Mouse (Mus musculus): ENCODE measurements around the gene Il21.

Gene Il21

GRCm38 (mm10) chr3:37257776-37258175 is 25.3 kb upstream of the Il21 start:
- H3K27me3 ChIP-seq (ENCODE audit: insufficient read depth, low read length), result no peaks in the 10 kb centered on the region
- no peak overlapping the region for H3K4me3 ChIP-seq (replicated peaks; ENCODE audit: low read length)
- no peaks in the 10 kb centered on the region for H3K36me3 ChIP-seq (ENCODE audit: insufficient read depth, low read length)
- TF ChIP-seq POU5F1 (IDR thresholded peaks at IDR 0.05; ENCODE audit: borderline replicate concordance, low read length), result no peak
- TF ChIP-seq CTCF (conservative IDR thresholded peaks at IDR 0.05; ENCODE audit: low read length), result no peak
- no peak for TF ChIP-seq NANOG (IDR thresholded peaks at IDR 0.05; ENCODE audit: borderline replicate concordance, low read length)
- no peaks in the 10 kb centered on the region for H3K4me1 ChIP-seq (replicated peaks; ENCODE audit: low read depth, low read length)
- no peaks in the 10 kb centered on the region for H3K9me3 ChIP-seq (ENCODE audit: low read length)

GRCm38 (mm10) chr3:37250967-37251366 is 18.5 kb upstream of the Il21 start:
- H3K9me3 ChIP-seq (ENCODE audit: low read length), result peaks cover 36% of the 10 kb centered on the region
- no peaks in the 10 kb centered on the region for H3K36me3 ChIP-seq (ENCODE audit: insufficient read depth, low read length)
- H3K4me3 ChIP-seq (replicated peaks; ENCODE audit: low read length), result no peak overlapping the region
- H3K4me1 ChIP-seq (replicated peaks; ENCODE audit: low read depth, low read length), result no peaks in the 10 kb centered on the region
- no peaks in the 10 kb centered on the region for H3K27me3 ChIP-seq (ENCODE audit: insufficient read depth, low read length)
- TF ChIP-seq POU5F1 (IDR thresholded peaks at IDR 0.05; ENCODE audit: borderline replicate concordance, low read length) (no peak), NANOG (IDR thresholded peaks at IDR 0.05; ENCODE audit: borderline replicate concordance, low read length) (no peak), CTCF (conservative IDR thresholded peaks at IDR 0.05; ENCODE audit: low read length) (no peak)

- no peaks in the 10 kb centered on the region for H3K4me1 ChIP-seq (replicated peaks; ENCODE audit: low read depth, low read length)
- H3K27me3 ChIP-seq (ENCODE audit: insufficient read depth, low read length), result no peaks in the 10 kb centered on the region
- no peak overlapping the region for H3K4me3 ChIP-seq (replicated peaks; ENCODE audit: low read length)
- H3K36me3 ChIP-seq (ENCODE audit: insufficient read depth, low read length), result no peaks in the 10 kb centered on the region
- peaks cover 7% of the 10 kb centered on the region; the same call in 1 of the 2 replicates for H3K9me3 ChIP-seq (ENCODE audit: low read length)
- TF ChIP-seq CTCF (conservative IDR thresholded peaks at IDR 0.05; ENCODE audit: low read length) (no peak), POU5F1 (IDR thresholded peaks at IDR 0.05; ENCODE audit: borderline replicate concordance, low read length) (no peak), NANOG (IDR thresholded peaks at IDR 0.05; ENCODE audit: borderline replicate concordance, low read length) (no peak)
Measured at GRCm38 (mm10) chr3:37235025-37235424, 2.6 kb upstream of the Il21 start.

DNA sequence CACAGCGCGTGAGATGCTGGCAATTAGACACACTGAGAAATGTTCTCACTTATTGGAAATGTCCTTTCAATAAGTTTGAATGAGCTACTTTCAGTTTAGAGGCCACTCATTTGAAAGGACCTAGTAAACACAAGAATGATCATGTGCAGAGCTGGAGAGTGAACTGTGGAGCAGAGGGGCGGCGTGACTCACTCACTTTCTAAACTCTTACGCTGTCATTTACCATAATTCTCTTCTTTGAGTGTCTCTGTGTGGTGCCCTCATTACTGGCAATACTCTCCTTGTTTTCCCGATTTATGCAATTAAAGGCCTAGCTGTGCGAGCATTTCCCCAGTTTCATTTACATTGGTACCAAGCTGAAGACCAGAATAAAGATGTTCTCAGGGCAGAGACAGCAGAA is 1.3 kb downstream of the Il21 start:
- TF ChIP-seq CTCF (conservative IDR thresholded peaks at IDR 0.05; ENCODE audit: low read length) (no peak), NANOG (IDR thresholded peaks at IDR 0.05; ENCODE audit: borderline replicate concordance, low read length) (no peak), POU5F1 (IDR thresholded peaks at IDR 0.05; ENCODE audit: borderline replicate concordance, low read length) (no peak)
- Histone ChIP-seq H3K4me1 (replicated peaks; ENCODE audit: low read depth, low read length) (no peaks in the 10 kb centered on the region), H3K27me3 (ENCODE audit: insufficient read depth, low read length) (no peaks in the 10 kb centered on the region)

GRCm38 (mm10) chr3:37229082-37229829 is 3.2 kb downstream of the Il21 start:
- TF ChIP-seq POU5F1 (IDR thresholded peaks at IDR 0.05; ENCODE audit: borderline replicate concordance, low read length) (no peak), CTCF (conservative IDR thresholded peaks at IDR 0.05; ENCODE audit: low read length) (no peak), NANOG (IDR thresholded peaks at IDR 0.05; ENCODE audit: borderline replicate concordance, low read length) (no peak)
- Histone ChIP-seq H3K36me3 (ENCODE audit: insufficient read depth, low read length) (no peaks in the 10 kb centered on the region), H3K4me1 (replicated peaks; ENCODE audit: low read depth, low read length) (no peaks in the 10 kb centered on the region), H3K9me3 (ENCODE audit: low read length) (no peaks in the 10 kb centered on the region), H3K4me3 (replicated peaks; ENCODE audit: low read length) (no peak overlapping the region), H3K27me3 (ENCODE audit: insufficient read depth, low read length) (no peaks in the 10 kb centered on the region)

More for the DNA sequence above, 1.3 kb downstream of the Il21 start:
- Histone ChIP-seq H3K9me3 (ENCODE audit: low read length) (no peaks in the 10 kb centered on the region), H3K36me3 (ENCODE audit: insufficient read depth, low read length) (no peaks in the 10 kb centered on the region), H3K4me3 (replicated peaks; ENCODE audit: low read length) (no peak overlapping the region)

GRCm38 (mm10) chr3:37225124-37225523 is 7.3 kb downstream of the Il21 start:
- Histone ChIP-seq H3K4me3 (replicated peaks; ENCODE audit: low read length) (no peak overlapping the region), H3K36me3 (ENCODE audit: insufficient read depth, low read length) (no peaks in the 10 kb centered on the region), H3K4me1 (replicated peaks; ENCODE audit: low read depth, low read length) (no peaks in the 10 kb centered on the region), H3K9me3 (ENCODE audit: low read length) (no peaks in the 10 kb centered on the region), H3K27me3 (ENCODE audit: insufficient read depth, low read length) (no peaks in the 10 kb centered on the region)
- TF ChIP-seq POU5F1 (IDR thresholded peaks at IDR 0.05; ENCODE audit: borderline replicate concordance, low read length), result no peak
- TF ChIP-seq CTCF (conservative IDR thresholded peaks at IDR 0.05; ENCODE audit: low read length), result no peak
- TF ChIP-seq NANOG (IDR thresholded peaks at IDR 0.05; ENCODE audit: borderline replicate concordance, low read length), result no peak

DNA sequence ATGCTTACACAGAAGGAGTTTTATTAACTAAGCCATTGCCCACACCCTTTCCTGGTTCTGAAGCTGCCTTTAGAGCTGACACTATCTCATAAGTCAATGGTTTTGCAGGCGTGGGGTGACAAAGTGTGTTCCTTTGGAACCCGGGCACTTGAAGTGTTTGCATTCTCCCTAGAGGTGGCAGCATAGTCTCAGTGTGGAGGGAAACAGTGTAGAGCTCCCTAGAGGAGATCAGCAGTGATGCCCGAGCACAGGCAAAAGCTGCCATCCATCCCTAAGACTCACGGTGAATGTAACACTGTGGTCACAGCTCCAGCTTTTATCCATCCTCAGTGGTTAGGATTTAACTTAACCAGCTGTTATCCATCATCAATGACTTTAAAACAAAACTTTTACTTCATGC is 13.4 kb downstream of the Il21 start:
- Histone ChIP-seq H3K27me3 (ENCODE audit: insufficient read depth, low read length) (no peaks in the 10 kb centered on the region), H3K4me1 (replicated peaks; ENCODE audit: low read depth, low read length) (no peaks in the 10 kb centered on the region), H3K36me3 (ENCODE audit: insufficient read depth, low read length) (no peaks in the 10 kb centered on the region), H3K9me3 (ENCODE audit: low read length) (no peaks in the 10 kb centered on the region; the same call in 1 of the 2 replicates), H3K4me3 (replicated peaks; ENCODE audit: low read length) (no peak overlapping the region)
- TF ChIP-seq POU5F1 (IDR thresholded peaks at IDR 0.05; ENCODE audit: borderline replicate concordance, low read length) (no peak), CTCF (conservative IDR thresholded peaks at IDR 0.05; ENCODE audit: low read length) (0 out of 2 replicates have a peak, but pooled peaks have one; percentile 2)

- no peaks in the 10 kb centered on the region; the same call in 1 of the 2 replicates for H3K27me3 ChIP-seq (ENCODE audit: insufficient read depth, low read length)
- H3K36me3 ChIP-seq (ENCODE audit: insufficient read depth, low read length), result no peaks in the 10 kb centered on the region
- H3K9me3 ChIP-seq (ENCODE audit: low read length), result no peaks in the 10 kb centered on the region
- H3K4me1 ChIP-seq (replicated peaks; ENCODE audit: low read depth, low read length), result no peaks in the 10 kb centered on the region; the same call in 1 of the 2 replicates
- no peak for TF ChIP-seq CTCF (conservative IDR thresholded peaks at IDR 0.05; ENCODE audit: low read length)
- no peak for TF ChIP-seq NANOG (IDR thresholded peaks at IDR 0.05; ENCODE audit: borderline replicate concordance, low read length)
- no peak for TF ChIP-seq POU5F1 (IDR thresholded peaks at IDR 0.05; ENCODE audit: borderline replicate concordance, low read length)
- no peak overlapping the region for H3K4me3 ChIP-seq (replicated peaks; ENCODE audit: low read length)
Measured at GRCm38 (mm10) chr3:37205226-37205800, 27.1 kb downstream of the Il21 start.
